Mouse (Mus musculus) heart, postnatal 0 days (tissue): ENCODE results near the gene Dgke.

ENCODE experiments used
- CTCF ChIP-seq: IDR thresholded peaks from 2 replicates; pipeline ENCODE4 v1.5.1; 2016; ENCODE audit warnings: antibody characterized with exemption, control low read depth, low read depth
- EP300 ChIP-seq: IDR thresholded peaks from 2 replicates; pipeline ENCODE4 v1.6.1; 2016; ENCODE audit warnings: antibody characterized with exemption, low read depth

- TF ChIP-seq CTCF (no peak), EP300 (no peak)
These were observed 31.1 kb downstream of the Dgke start for GRCm38 (mm10) chr11:89035552-89035951.
